Mouse (Mus musculus) thymus, postnatal 10 days (tissue): Measurements from ENCODE around the gene Zbtb7b.
A peak's percentile ranks its signal among the peaks of the same experiment; 100 is the strongest.

Experiments
- DNase-seq, 2 experiments: peaks; one replicate each; pipeline ENCODE4 v3.0.0; 2021; ENCODE audit warnings: low spot score in 2 of 2

The Zbtb7b gene

DNA sequence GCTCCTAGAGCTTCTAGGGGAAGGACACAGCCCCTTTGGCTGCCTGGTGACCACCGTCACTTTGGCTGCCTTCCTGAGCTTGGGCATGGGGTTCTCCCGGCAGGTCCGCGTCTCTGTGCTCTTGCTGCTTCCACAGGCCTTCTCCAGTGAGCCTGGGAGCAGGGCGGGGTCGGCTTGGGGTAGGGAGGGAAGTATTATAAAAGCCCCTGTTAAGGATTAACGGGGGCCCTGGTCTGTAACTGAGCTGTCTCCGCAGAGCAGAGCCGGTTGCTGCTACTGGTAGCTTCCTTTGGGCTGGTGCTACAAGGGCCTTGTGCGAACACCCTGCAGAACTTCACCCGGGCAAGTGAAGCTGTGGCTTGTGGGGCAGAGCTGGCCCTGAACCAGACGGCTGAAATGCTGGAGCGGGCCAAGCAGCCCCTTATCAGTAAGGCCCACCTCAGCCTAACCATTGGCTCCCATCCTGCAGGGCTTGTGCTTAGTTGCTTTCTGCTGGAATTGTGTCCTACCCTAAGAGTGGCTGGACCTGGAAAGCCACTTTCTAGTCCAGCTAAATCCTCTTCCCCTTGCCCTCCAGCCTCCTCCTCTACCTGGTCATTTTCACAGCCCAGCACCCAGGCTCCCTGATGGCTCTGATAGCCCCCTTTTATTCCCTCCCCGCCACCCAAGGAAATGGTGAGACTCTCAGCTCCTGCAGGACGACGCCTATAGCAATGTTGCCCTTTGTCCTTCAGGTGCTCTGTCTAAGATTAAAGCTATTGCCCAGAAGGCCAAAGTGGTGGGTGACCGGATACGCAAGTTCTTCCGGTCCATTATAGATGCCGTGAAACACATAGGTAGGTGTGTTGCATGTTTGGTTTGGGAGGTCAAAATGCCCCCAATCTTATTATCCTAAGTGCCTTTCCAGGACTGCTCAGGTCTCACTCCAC is 28.8 kb downstream of the Zbtb7b start:
- no peak for DNase-seq

DNA sequence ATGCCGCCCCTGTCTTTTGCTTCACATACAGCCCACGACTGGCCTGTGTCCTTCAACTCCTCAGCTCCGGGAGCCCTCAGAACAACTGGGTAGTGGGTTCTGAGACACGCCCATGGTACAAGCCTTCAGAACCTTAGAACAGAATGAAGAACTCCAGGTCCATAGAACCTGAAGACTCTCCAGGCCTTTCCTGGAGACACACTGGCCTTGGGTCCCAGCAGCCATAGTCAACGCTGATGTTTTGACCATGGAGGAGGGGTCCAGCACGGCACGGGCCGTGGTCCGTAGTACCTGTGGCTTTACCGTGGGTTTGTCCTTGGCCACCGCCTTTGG is 29.5 kb downstream of the Zbtb7b start, which contains the start of gene Dcst1:
Dcst1 (minus strand) TSS at position 101 of the 333 bp plus-strand sequence.
- no peak for DNase-seq

DNA sequence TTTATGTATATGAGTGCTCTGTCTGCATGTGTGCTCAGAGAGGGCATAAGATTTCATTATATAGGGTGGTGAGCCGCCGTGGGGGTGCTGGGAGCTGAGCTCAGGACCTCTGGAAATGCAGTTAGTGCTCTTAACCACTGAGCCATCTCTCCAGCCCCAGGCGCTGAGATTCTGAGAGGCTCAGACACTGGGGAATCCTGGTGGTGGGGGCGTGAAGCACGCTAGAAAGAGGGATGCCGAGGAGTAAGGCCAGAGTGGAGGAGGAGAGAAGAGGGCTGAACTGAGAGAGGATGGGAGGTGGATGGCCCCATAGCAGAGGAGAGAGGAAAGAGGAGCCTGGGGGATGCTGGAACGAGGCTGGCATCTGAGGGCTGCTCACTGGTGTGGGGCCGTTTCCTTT is 29.9 kb downstream of the Zbtb7b start:
- DNase-seq, result no peak

DNA sequence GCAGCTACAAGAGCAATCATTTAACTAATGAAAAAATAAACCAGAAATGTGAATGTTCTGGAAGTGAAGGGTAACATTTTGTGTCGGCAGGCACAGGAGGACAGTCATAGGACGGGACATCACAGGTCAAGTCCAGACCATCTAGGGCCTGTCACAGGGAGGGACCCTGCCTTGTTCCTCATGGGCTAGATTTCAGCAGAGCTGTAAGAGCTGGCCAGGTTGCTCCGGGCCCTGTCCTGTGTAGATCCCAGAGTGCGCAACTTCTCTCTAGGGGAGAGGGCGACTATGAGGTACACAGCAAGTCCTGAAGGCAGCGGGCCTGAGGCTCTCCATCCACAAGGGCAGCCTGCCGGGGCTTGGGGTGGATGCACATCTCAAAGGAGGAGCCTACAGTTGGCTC is 32.9 kb downstream of the Zbtb7b start, which contains the start of gene Dcst2:
Dcst2 (plus strand) TSS at position 301 of the 400 bp plus-strand sequence.
- no peak for DNase-seq

DNA sequence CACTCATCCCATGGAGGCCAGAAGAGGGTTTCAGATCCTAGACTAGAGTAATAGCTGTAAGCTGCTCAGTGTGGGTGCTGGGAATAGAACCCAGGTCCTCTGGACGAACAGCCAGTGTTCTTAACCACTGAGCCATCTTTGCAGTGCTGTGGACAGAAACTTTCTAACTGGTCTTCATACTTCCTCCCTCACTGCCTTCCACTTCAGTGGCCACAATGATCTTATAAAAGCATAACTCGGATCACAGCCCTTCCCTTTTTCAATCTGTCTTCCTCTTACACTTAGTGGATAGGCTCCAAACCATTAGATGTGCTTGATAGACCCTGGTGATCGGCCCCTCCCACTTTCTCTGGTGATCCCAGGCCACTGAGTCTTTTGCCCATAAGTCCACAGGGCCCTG is 34.3 kb downstream of the Zbtb7b start:
- no peak for DNase-seq

DNA sequence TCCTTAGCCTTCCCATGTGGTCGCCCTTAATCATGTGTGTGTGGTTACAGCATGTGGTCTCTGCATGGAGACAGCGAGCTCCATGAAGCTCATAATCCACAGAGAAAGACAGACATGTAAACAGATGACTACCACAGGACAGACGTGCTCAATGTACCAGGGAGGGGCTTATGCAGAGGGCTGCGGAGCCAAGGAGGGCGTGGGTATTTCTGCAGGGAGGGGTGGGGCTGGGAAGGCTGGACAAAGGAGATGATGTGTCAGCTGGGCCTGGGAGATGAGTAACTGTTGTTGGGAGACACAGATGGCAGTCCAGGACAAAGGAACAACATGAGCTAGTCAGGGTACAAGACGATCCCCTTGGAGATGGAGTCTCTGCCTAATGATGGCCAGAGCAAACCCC is 34.9 kb downstream of the Zbtb7b start:
- DNase-seq, result no peak

DNA sequence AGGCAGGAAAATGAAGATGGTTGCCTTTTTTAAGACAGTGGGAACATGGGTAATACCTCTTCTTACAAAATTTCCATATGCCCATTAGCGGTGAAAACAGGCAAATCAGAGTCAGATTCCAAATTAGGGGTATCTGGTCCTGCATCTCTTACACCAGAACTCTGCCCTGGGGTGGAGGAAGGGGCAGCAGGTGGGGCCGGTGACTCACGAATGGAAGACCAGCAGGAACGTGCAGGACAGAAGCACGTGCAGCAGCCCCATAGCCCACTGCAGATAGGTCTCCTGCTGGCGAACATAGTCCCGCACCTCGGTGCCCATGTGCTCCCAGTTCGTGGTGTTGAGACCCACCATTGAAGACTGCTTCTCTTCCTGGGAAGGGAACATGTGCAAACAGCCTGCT is 38.5 kb downstream of the Zbtb7b start:
- no peak for DNase-seq

DNA sequence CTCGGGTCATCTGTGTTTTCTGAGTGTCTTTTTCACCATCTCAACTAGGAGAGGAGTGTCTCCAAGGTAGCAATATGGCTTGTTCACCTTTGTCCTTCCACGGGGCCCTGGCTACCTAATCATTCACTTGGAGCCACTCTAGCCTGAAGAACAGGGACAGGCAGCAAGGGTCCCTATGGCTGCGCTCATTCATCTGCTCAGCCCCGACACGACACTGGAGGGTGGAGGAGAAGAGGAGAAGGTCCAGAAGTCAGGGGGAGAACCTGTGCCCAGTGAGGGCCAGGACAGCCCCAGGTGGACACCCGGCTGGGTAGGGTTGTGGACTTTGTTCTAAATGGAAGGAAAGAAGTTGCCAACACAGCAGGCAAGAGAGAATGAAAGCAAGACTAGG is 39.1 kb downstream of the Zbtb7b start:
- no peak for DNase-seq

DNA sequence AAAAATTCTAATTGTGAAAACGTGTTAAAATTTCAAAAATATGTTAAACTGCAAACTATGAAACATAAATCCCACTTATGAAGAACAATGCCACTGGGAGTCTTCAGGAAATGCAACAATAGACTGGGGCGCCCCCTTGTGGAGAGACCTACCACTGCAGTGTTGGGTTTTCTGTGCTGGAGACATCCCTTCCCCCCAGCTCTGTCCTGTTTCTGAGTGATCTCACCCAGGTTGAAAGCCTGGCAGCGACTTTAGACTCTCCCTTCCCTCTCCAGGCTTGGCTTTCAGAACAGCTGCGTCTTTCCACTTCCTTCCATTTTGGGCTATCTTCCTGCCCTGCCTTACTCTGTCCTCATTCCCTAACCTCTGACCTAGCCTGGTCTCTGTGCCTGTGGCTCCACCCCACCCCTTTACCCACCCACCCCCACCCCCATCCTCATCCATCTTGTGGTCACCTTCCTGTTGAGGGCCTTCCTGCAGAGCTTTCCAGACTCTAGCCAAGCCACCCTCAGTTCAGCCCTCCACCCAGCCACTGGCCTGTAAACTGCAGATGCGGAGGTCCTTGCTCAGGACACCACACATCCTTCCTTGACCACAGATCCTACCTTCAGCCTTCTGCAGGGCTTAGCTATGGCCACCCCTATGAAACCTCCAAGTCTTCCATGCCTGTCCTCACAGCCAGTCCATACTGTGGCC is 39.6 kb downstream of the Zbtb7b start:
- DNase-seq, result peak; percentile 62 to 87

DNA sequence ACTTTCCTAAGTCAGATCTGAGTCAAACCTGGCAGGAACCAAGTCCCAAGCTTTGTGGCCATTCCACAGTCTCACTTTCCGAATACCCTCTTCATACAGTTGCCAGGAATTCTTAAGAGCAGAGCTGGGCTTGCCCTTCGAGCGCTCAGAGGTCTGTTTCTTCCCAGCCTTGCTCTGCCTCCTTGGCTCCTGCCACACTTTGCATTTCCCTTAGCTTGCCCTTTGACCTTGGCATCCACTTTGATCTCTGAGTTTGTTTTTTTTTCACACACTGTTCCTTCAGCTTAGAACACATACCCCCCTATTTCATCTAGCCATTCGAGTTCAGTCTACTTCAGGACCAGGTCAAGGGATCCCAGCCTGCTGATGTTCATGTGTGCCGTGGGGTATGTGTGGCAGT is 43.3 kb downstream of the Zbtb7b start:
- no peak for DNase-seq

DNA sequence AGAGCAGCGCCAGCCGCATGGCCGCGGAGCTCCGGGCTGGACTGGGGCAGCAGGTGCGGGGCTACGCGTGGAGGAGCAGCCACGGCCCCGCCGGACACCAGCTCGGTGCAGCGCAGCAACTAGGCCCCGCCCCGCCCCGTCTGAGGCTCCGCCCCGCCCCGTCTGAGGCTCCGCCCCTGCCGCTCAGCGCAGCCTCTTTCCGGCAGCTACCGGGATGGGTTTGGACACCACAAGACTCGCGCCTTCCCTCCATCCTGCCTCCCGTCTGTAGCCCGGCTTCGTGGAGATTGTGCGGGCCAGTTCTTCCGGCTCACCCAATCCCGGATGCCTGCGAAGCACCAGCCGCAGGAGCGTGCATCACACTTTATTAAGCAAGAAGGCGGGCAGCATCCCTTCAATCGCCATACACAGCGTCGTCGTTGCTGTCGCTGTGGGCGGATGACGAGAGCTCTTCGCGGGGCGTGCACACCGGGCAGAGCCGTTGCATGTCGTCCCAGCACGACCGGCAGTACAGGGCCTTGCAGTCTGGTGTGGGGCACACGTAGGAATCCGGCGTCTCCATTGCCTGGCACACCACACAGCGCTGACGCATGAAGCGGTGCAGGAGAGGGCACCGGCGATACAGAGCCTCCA is 44.6 kb downstream of the Zbtb7b start, which contains the start of gene Adam15:
Adam15 (minus strand) TSS at position 128 of the 633 bp plus-strand sequence.
- DNase-seq, result peak; percentile 67 to 82

DNA sequence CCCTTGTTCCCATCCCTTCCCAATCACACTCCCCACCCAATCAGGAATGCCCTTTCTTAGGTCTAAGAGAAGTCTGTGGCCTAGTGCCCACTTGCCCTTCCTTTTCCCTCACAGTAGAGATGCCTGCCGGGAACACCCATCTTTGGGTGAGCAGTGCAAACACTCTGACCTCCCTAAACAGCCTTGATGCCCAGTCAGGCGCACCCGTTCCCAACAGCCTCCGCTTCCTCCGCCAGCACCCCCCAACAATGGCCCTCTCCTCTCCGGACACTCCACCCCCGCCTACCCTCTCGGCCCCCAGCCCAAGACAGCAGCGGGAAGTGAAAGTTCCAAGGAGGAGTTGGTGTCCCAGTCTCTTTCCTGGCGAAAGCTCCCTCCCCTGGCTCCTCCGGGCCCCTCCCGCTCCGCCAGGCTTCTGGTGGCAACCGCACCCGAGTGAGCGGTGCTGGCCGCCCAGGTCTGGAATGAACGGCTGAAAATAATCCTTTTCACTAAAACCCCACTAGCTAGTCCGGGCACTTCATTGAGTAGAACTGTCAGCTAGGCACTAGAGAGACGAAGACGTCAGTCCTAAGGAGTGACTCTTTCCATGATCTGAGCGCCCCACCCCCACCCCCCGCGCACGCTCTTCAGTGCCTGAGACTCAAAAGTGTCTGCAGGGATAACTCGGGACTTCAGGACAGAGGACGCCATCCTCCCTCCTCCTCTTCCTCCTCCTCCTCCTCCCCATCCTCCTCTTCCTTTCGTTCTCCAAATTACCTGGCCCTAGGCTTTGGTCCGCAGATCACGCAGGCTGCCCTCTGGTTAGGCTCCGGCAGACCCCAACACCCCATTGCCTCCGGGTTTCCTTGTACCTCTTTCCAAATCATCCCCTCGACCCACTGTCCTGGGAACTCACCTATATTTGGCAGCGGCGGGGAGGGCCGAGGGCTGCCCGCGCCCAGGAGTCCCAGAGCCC is 45.4 kb downstream of the Zbtb7b start:
- no peak for DNase-seq

DNA sequence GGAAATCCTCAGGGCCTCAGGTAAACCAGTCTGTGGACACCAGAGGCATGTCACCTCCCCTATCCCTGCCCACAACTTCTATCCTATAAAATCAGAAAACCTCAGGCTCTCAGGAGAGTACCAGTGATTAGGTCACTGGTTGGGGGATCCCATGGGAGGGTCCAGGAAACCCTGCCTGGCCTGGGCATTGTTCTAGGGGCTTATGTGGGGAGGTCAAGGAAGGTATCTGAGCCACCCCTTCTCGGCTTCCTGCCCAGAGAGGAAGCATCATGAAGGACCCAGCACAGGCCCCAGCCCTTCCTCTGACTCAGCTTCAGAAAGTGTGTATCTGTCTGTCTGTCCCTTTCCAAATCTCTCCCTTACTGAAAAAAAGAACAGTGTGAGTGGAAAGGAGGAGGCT is 46.7 kb downstream of the Zbtb7b start:
- no peak for DNase-seq

DNA sequence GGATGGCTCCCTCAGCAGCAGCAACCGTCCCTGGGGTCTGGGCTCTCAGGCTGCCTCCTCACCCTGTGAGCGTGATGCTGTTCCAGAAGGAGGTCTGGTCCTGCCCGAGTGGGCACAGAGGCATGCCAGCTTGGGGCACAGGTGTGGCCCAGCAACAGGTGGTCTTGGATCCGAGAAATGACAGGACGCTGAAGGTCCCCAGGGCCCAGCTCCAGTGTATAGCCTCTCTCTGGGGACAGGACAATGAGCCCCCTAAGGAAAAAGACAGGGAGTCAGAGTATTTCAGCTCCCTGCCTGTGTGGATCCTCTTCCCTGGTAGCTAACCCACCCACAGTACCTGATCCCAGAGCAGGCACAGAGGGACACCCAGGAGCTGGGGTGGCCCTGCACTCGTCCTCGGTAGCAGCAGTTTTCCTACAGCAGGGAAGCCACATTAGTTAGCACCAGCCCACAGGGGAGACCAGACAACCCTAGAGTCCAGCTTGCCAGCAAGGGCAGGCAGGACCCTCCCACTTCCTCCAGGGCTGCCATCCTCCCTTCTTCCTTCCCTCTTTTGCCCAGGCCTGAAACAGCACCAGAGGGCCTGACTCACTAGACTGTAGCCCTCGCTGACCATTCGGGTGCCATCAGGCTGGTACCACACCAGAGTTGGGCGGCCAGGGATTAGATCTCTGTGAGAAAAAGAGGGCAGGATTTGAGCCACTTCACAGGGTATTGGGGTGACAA is 47.6 kb downstream of the Zbtb7b start:
- DNase-seq, result no peak

DNA sequence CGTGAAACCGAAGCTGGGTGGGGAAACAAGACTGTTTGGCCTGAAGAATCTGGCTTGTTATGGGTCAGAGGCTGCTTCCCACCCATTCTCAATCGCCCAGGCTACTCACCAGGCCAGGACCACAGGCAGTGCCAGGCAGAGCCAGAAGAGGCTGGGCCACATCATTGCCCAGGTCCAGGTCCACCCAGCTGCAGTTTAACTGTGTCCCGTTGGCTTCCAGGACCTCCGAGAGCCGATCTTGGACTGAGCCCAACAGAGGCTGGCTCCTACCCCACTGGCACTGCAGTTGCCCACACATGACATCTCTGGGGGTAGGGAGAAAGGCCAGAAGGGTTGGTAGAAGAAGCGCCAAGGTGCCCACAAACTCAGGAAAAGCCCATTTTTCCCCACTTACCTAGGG is 51.3 kb downstream of the Zbtb7b start:
- DNase-seq, result no peak

DNA sequence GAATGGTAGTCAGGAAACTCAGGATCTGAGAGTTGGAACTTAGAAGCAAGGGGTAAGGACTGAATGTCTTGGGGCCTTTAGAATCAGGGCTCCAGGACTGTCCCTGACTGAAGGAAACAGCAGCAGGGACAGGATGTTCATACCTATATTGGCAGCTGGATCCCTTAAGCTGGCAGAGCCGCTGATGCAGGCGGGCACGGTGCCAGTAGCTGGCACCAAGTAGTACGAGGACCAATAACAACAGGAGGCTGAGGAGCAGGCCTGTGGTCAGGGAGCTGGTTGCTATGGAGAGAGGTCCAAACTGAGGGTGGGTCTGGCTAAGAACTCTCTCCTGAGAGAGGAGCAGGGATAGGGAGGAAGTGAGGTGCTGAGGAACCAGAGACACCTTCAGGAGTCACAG is 52.8 kb downstream of the Zbtb7b start:
- no peak for DNase-seq

DNA sequence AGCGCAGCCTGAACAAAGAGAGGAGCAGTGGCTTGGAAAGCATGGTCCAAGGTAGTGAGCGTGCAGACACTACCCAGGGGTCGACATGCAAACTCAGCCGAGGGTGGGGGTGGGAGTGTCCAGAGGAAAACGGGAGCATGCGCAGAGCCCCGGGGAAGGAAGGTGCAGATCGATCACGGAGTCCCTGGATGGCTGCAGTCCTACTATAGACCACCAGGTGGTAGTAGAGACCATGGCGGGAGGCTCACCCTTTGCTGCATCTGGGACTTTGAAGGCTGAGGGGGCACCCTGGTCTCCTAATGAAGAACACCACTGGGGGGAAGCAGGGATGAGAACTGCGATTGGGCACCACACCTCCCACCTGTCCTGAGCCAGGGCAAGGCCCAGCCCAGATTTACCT is 54.1 kb downstream of the Zbtb7b start:
- DNase-seq, result peak; percentile 58 to 83

DNA sequence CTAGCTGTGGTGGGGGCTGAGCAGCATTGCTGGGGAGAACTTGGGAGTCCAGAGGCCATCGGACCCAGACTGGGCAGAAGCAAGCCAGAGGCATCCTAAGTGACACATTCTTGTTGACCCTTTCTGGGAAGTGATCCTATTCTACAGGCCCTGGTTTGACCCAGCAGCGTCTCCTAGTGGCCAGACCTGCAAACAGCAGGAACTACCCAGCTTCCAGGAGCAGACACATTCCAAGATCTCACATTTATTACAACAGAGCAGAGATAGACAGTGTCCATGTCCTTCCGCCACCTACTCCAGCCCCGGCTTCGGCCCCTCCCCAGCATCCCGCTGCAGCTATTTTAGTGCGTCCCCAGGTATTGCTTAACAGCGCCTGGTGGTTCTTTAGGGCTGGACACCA is 55.2 kb downstream of the Zbtb7b start:
- DNase-seq, result peak; percentile 31 to 70

DNA sequence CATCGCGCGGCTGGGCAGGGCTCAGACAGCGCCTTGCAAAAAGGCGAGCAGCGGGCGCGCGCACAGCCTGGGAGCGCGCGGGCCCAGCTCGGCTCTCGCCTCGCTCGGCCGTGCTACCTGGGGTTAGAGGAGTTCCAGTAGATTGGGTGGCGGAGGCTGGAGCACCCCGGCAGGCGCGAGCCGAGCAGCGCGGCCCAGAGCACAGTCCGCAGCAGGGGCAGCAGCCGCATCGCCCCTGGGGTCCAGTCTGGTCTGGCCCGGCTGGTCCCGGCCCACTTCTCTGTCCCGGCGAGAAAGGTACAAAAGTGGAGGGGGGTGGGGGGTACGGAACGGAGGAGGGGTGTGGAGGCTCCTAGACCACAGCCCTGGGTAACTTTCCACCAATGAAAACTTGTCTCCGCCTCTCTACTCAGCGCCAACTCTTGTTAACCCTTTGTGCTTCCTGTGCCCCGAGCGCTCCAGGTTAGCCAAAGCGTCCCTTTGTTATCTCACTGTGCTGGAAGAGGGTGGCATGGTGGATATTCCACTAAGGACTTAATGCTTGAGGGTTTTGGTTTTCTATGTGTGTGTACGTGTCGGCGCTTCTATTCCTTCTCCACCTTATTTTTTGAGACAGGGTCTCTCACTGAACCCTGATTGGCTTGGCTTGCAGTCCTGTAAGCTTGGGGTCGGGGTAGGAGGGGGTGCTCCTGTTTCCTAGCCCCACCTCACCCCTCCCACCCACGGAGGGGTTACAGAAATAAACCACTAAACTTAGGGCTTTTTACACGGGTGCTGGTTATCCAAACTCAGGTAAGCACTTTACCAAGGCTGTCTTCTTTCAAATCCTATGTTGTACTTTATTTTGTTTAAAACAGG is 56.6 kb downstream of the Zbtb7b start, which contains the start of gene Efna4:
Efna4 (minus strand) TSS at position 308 of the 858 bp plus-strand sequence.
- DNase-seq, result peak; percentile 53 to 55
